Mouse (Mus musculus): Measurements from ENCODE around the gene Cnnm2. TPM values are rescaled to one million over a fixed set of nuclear protein-coding genes. Genes with fewer than 3 reads are reported as not detected.

The Cnnm2 gene
- polyA plus RNA-seq, 1 experiment: 9.8 TPM

DNA sequence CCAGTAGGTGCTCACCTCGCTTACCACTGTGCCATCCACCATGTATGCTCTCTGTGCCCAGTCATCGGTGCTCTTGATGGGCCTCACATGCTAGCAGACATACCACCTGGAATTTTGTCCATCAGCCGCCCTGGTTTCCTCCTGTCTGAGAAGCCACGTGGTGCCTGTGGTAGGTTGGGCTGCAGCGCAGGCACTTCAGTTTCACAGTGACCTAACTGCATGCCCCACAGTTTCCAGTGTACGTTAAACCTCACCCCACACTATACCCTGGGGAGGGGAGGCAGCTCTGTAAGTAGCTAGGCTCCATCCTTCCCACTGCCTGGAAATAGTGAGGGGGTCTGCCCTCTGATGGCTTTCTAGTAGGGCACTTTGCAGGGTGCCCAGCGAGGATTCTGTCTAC is 27.8 kb upstream of the Cnnm2 start:
- no peak overlapping the region for H3K27ac ChIP-seq (ENCODE audit: insufficient read depth, low read length)
- H3K4me1 ChIP-seq (ENCODE audit: control insufficient read depth, insufficient read depth, low read length): no peaks in the 10 kb centered on the region
- no peak overlapping the region for H3K4me3 ChIP-seq (ENCODE audit: insufficient read depth, low read length)
- TF ChIP-seq POLR2A (IDR thresholded peaks at IDR 0.05; ENCODE audit: low read depth, low read length): no peak
- TF ChIP-seq CTCF (IDR thresholded peaks at IDR 0.05; ENCODE audit: borderline replicate concordance, insufficient read depth, low read length): no peak

DNA sequence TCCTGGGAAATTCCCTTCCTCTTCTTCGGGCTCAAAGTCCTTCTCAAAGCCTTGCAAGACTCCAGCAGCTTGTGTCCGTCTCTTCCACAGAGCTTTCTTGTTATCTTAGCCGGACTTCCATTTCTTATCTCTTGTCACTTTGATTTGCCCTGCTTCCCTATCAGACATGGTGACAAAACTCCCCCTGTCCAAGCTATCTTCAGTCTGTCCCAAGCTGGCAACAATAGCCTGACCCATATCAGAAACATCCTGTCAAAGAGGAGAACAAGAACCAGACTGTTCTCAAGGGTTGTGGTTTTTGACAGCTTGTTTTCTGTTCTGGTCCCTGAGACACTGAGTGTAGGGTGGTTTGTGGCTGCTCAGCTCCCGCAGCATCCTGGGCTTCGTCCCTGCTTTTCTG is 26.2 kb upstream of the Cnnm2 start:
- Histone ChIP-seq H3K4me1 (ENCODE audit: control insufficient read depth, insufficient read depth, low read length) (no peaks in the 10 kb centered on the region), H3K4me3 (ENCODE audit: insufficient read depth, low read length) (no peak overlapping the region), H3K27ac (ENCODE audit: insufficient read depth, low read length) (no peak overlapping the region)
- no peak for TF ChIP-seq CTCF (IDR thresholded peaks at IDR 0.05; ENCODE audit: borderline replicate concordance, insufficient read depth, low read length)
- TF ChIP-seq POLR2A (IDR thresholded peaks at IDR 0.05; ENCODE audit: low read depth, low read length): no peak

DNA sequence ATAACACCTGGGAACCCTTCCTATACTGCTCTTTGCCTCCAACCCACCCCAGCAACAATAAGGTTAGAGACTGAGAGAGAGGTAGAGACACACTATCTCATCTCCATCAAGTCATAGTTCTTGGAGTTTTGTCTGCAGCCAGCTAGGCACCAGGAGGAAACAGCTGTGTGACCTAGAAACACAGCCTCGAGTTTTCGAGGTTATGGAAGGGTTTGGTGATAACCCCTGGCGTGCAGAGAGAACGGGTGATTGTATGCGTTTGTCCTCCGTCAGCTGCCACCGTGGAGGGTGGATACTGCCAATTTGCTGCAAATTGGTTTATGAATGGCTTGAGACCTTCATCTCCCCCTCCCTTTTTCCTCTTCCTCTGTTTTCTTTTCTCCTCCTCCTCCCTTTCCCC is 24.3 kb upstream of the Cnnm2 start:
- no peaks in the 10 kb centered on the region for H3K4me1 ChIP-seq (ENCODE audit: control insufficient read depth, insufficient read depth, low read length)
- no peak overlapping the region for H3K4me3 ChIP-seq (ENCODE audit: insufficient read depth, low read length)
- no peak overlapping the region for H3K27ac ChIP-seq (ENCODE audit: insufficient read depth, low read length)
- TF ChIP-seq CTCF (IDR thresholded peaks at IDR 0.05; ENCODE audit: borderline replicate concordance, insufficient read depth, low read length) (no peak), POLR2A (IDR thresholded peaks at IDR 0.05; ENCODE audit: low read depth, low read length) (no peak)

DNA sequence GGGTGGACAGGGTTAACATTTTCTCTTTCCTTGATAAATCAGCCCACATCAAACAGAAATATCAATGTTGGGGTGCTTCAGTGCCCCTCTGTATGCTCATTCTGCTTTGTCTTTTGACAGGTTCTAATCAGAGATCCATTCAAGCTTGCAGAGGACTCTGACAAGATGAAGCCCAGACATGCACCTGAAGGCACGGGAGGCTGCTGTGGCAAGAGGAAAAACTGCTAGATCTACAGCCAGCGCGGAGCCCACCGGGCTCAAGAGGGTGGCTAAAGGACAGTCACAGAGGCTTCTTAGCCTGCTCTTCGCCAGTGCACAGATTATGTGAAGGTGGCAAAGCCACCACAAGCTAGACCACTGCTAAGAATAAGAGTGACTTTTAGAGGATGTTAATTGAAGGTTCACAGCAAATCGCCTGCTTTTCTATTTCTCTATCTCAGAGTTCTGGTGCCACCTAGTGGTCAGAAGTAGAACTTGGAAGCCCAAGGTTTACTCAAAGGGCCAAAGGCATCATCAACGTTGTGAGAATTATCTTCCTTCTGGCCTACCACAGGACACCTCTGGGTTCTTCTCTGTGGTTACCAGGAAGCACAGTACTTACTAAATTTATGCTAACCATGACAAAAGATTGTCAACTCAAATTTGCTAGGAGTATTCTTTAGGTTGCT is 20.9 kb upstream of the Cnnm2 start:
- H3K27ac ChIP-seq (ENCODE audit: insufficient read depth, low read length): no peak overlapping the region
- H3K4me1 ChIP-seq (ENCODE audit: control insufficient read depth, insufficient read depth, low read length): no peaks in the 10 kb centered on the region
- no peak overlapping the region for H3K4me3 ChIP-seq (ENCODE audit: insufficient read depth, low read length)
- TF ChIP-seq POLR2A (IDR thresholded peaks at IDR 0.05; ENCODE audit: low read depth, low read length) (no peak), CTCF (IDR thresholded peaks at IDR 0.05; ENCODE audit: borderline replicate concordance, insufficient read depth, low read length) (no peak)

DNA sequence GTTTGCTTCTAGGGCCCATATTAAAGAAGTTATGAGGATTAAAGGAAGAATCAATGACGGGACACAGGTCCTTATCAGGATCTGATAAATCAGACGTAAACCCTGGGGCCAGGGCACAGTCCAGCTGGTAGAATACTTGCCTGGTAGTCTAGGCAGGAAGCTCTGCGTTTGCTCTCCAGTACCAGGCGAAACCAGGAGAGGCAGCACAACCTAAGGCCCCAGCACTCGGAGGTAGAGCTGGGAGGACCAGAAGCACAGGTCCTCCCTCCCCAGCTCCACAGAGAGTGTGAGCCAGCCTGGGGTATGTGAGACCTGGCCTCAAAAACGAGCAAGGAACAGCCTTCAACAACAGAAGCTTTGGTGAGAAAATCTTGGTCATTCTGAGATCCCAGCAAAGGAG is 19.8 kb upstream of the Cnnm2 start:
- Histone ChIP-seq H3K27ac (ENCODE audit: insufficient read depth, low read length) (no peak overlapping the region), H3K4me3 (ENCODE audit: insufficient read depth, low read length) (no peak overlapping the region), H3K4me1 (ENCODE audit: control insufficient read depth, insufficient read depth, low read length) (no peaks in the 10 kb centered on the region)
- TF ChIP-seq POLR2A (IDR thresholded peaks at IDR 0.05; ENCODE audit: low read depth, low read length) (no peak), CTCF (IDR thresholded peaks at IDR 0.05; ENCODE audit: borderline replicate concordance, insufficient read depth, low read length) (peak; percentile 18; the same call in 1 of the 2 replicates)

DNA sequence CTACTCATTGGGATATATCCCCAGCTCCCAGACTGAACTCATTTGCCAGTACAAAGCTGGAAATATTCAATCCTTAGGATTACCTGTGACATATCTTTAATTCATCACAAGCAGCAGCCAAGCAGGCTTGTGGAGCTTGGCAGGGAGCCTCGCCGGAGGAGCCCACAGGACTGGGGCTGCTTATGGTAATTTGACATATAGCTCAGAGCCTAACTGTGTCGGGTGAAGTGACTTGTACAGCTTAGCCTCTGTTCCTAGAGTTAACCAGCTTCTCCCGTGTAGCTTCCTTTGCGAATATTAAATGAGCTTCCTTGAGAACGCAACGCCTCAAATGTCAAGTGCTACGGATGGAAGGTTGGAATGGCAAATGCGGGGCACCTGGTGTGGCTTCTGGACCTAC is 16.7 kb upstream of the Cnnm2 start:
- no peak overlapping the region for H3K27ac ChIP-seq (ENCODE audit: insufficient read depth, low read length)
- H3K4me3 ChIP-seq (ENCODE audit: insufficient read depth, low read length): no peak overlapping the region
- no peaks in the 10 kb centered on the region for H3K4me1 ChIP-seq (ENCODE audit: control insufficient read depth, insufficient read depth, low read length)
- TF ChIP-seq CTCF (IDR thresholded peaks at IDR 0.05; ENCODE audit: borderline replicate concordance, insufficient read depth, low read length): no peak
- no peak for TF ChIP-seq POLR2A (IDR thresholded peaks at IDR 0.05; ENCODE audit: low read depth, low read length)

DNA sequence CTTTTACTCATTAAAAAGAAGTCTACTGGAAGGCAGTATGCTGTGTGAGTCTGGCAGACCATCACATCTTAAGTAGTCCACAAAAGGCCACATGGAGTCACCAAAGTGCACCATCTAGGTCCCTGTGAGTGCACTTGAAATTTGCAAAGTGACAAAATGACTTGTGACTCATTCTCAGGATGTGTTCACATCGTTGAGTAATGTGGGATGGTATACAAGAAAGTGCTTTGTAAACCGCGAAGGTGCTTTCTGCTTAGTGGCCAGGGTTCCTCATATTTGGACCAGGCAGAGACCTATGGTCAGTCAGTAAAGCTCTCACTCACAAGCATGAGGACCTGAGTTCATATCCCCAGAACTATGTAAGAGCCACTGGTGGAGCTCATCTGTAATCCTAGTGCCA is 13.6 kb upstream of the Cnnm2 start:
- TF ChIP-seq CTCF (IDR thresholded peaks at IDR 0.05; ENCODE audit: borderline replicate concordance, insufficient read depth, low read length) (no peak), POLR2A (IDR thresholded peaks at IDR 0.05; ENCODE audit: low read depth, low read length) (no peak)
- Histone ChIP-seq H3K4me3 (ENCODE audit: insufficient read depth, low read length) (no peak overlapping the region), H3K27ac (ENCODE audit: insufficient read depth, low read length) (no peak overlapping the region), H3K4me1 (ENCODE audit: control insufficient read depth, insufficient read depth, low read length) (no peaks in the 10 kb centered on the region)

DNA sequence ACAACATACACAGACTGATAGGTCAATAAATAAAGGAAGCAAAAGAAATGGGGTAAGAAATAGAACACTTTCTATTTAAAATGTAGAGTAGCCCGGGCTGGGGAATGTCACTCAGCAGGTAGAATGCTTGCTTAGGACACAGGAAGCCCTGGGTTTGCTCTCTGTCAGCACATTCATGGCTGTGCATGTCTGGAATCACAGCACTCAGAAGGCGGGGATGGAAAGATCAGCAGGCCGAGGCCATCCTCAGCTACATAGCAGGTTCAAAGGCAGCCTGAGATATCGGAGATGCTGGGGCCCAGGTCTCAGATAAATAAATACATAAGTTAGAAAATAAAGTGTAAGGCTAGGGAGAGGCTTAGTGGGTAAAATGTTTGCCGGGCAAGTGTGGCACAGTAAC is 9.2 kb upstream of the Cnnm2 start:
- TF ChIP-seq CTCF (IDR thresholded peaks at IDR 0.05; ENCODE audit: borderline replicate concordance, insufficient read depth, low read length) (no peak), POLR2A (IDR thresholded peaks at IDR 0.05; ENCODE audit: low read depth, low read length) (no peak)
- no peak overlapping the region for H3K4me3 ChIP-seq (ENCODE audit: insufficient read depth, low read length)
- no peak overlapping the region for H3K27ac ChIP-seq (ENCODE audit: insufficient read depth, low read length)
- no peaks in the 10 kb centered on the region for H3K4me1 ChIP-seq (ENCODE audit: control insufficient read depth, insufficient read depth, low read length)

DNA sequence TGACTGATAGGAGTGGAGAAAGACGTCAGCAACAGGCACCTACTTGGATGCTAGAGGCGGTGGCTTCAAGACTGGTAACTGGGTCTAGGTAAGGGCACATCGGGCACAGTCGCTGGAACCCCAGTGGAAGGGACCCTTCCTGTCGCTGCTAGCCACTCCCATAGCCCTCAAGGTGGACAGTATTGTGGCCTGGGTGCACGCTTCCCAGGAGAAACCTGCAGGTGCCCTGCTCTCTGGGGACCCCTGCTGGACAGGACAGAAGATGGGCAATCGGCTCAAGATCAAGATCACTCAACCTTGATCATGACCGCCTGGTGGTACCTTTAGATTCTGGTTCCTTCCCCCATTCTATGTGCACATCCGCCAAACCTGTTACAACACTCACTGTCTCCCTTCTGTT is 6.3 kb upstream of the Cnnm2 start:
- Histone ChIP-seq H3K27ac (ENCODE audit: insufficient read depth, low read length) (no peak overlapping the region), H3K4me3 (ENCODE audit: insufficient read depth, low read length) (no peak overlapping the region), H3K4me1 (ENCODE audit: control insufficient read depth, insufficient read depth, low read length) (no peaks in the 10 kb centered on the region)
- TF ChIP-seq CTCF (IDR thresholded peaks at IDR 0.05; ENCODE audit: borderline replicate concordance, insufficient read depth, low read length) (peak; percentile 36; the same call in 1 of the 2 replicates), POLR2A (IDR thresholded peaks at IDR 0.05; ENCODE audit: low read depth, low read length) (no peak)

DNA sequence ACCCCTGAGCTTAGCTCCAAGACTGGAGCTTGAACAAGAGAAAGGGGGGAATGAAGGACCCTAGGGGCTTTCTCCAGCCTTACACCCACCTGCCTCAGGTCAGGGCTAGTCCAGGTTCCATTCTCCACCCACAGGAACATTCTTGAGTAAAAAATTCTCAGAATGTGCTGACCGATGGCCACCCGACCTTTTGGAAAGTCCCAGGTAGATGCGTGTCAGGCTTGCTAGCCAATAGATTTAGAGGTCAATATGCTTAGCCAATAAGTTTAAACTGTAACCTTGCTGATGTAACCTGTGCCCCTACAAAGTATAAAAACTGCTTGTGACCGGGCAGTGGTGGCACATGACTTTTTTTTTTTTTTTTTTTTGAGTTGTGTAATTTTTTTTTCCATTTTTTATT is 5.2 kb upstream of the Cnnm2 start:
- TF ChIP-seq CTCF (IDR thresholded peaks at IDR 0.05; ENCODE audit: borderline replicate concordance, insufficient read depth, low read length) (no peak), POLR2A (IDR thresholded peaks at IDR 0.05; ENCODE audit: low read depth, low read length) (no peak)
- no peak overlapping the region for H3K27ac ChIP-seq (ENCODE audit: insufficient read depth, low read length)
- H3K4me1 ChIP-seq (ENCODE audit: control insufficient read depth, insufficient read depth, low read length): no peaks in the 10 kb centered on the region
- H3K4me3 ChIP-seq (ENCODE audit: insufficient read depth, low read length): no peak overlapping the region

Measured in embryonic fibroblast, embryonic 13.5 days (primary cell).